In the genomic region with DNA sequence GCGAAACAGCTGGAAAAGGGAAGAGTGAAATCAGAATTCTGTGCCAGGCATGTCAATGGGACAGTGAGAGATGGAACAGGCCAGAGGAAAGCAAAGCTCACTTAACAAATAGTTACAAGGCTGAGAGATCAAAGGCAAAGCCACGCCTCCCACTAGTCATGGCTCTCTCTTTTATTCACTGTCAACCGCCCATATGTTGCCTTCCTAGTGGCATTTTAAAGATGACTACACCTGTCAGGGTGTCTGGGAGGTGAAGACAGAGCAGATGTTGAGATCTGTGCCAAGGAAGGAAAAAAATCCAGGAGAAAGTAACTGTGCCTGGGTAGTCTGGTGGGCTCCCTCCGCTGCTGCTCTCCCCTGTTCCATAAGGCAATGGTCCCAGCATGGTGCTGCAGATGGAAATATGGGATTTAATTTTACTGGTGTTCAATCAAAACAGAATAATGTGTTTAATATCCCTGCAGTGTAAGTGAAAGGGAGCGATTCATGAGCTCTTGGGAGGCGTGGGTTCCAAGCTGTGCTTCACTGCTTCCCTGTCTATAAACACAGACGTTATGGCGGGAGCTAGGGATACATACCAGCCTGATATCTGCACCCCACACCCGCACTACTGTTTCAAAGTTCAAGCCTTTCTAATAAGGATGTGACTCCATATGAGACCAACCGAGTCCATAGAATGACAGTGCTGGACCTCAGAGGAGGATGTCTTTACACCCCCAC, we compare ENCODE assay signal across 9 mouse cellular contexts.
DNase-seq lines count a peak whose midpoint lies in the region; ATAC-seq and TF ChIP-seq lines count a peak whose summit lies in the region.
"Had no signal": no experiment of that assay in that cellular context is flagged by ENCODE, and none has a peak within 500 bp of the region (broad histone marks: within the 10 kb centered on the region; RNA-seq: fewer than 3 reads in every experiment).

No protein-coding gene starts in this region.

- TF ChIP-seq CTCF in gastrocnemius, adult 2 months (IDR thresholded peaks at IDR 0.05) = no peak

- H3K9ac ChIP-seq in neural tube, embryonic 11.5 days (ENCODE audit: low read length) = no peak overlapping the region

- H3K4me1 ChIP-seq in neural tube, embryonic 11.5 days (ENCODE audit: control insufficient read depth, insufficient read depth, low read length) = peaks cover 6% of the 10 kb centered on the region

- no peaks in the 10 kb centered on the region for H3K27me3 ChIP-seq in neural tube, embryonic 11.5 days (ENCODE audit: control insufficient read depth, insufficient read depth, low read length)

- peak; percentile 36 for ATAC-seq in neural tube, embryonic 11.5 days (ENCODE audit: insufficient read depth, low FRiP score, low TSS enrichment)
- no peak for ATAC-seq in CD4-positive, CD25-positive, alpha-beta regulatory T cell, adult 4 months

- no peaks in the 10 kb centered on the region for H3K36me3 ChIP-seq in neural tube, embryonic 11.5 days (ENCODE audit: control insufficient read depth, insufficient read depth, low read length)

- H3K27ac ChIP-seq in neural tube, embryonic 11.5 days (ENCODE audit: low read depth, low read length) = peak overlapping the region; percentile 54; the same call in 1 of the 2 replicates
- no peak overlapping the region for H3K27ac ChIP-seq in gastrocnemius, adult 2 months

- H3K4me2 ChIP-seq in neural tube, embryonic 11.5 days (ENCODE audit: low read depth) = peak overlapping the region; percentile 6; the same call in 1 of the 2 replicates

- intact Hi-C loops in gastrocnemius, adult 2 months (cut with DNase I) = no loop called here

- no peak overlapping the region for H3K4me3 ChIP-seq in neural tube, embryonic 11.5 days (ENCODE audit: low read depth, low read length)
- no peak overlapping the region for H3K4me3 ChIP-seq in gastrocnemius, adult 2 months

- peak; percentile 88 for DNase-seq in heart, adult 11 months
- no peak for DNase-seq in heart, postnatal 4 days
- DNase-seq in neural tube, embryonic 11.5 days (ENCODE audit: low spot score) = peak; percentile 35
- DNase-seq in neural tube, embryonic 10.5 days (ENCODE audit: extremely low spot score, low spot score) = no peak
- peak; percentile 38 for DNase-seq in mesoderm, embryonic 11.5 days (ENCODE audit: low read depth, low spot score)
- no peak for DNase-seq in gastrocnemius, adult 2 months
- no peak for DNase-seq in spleen, postnatal 4 days (ENCODE audit: low spot score in 2 of 2)
- DNase-seq: heart, postnatal 36 days had no signal

- 44% methylated on average over 10 of the region's 10 CpGs for WGBS in neural tube, embryonic 11.5 days

- no peaks in the 10 kb centered on the region for H3K9me3 ChIP-seq in neural tube, embryonic 11.5 days (ENCODE audit: control insufficient read depth, low read length)

Comparison
In these comparisons a context has a peak if more than half of its experiments do, and no peak if none do; other contexts are left out.
1. DNase-seq: peak in heart, adult 11 months (single experiment), neural tube, embryonic 11.5 days (single experiment) and mesoderm, embryonic 11.5 days (single experiment); none in heart, postnatal 4 days (single experiment), neural tube, embryonic 10.5 days (single experiment), gastrocnemius, adult 2 months (single experiment) and spleen, postnatal 4 days (0 of 2).